Mouse (Mus musculus): ENCODE measurements around the gene Hist1h2af.

The Hist1h2af gene

GRCm38 (mm10) chr13:23576906-23577639 is 43.4 kb downstream of the Hist1h2af start:
- DNase-seq (ENCODE audit: low spot score in 2 of 2) = no peak

GRCm38 (mm10) chr13:23577835-23578234 is 44.1 kb downstream of the Hist1h2af start:
- no peak for DNase-seq (ENCODE audit: low spot score in 2 of 2)

- DNase-seq (ENCODE audit: low spot score in 2 of 2) = peak; percentile 96 to 99
These were observed 47.9 kb downstream of the Hist1h2af start, which contains the start of gene Hist1h4d for GRCm38 (mm10) chr13:23581408-23582218. Hist1h4d (plus strand) TSS chr13:23581598.

GRCm38 (mm10) chr13:23582219-23583056 is 48.7 kb downstream of the Hist1h2af start:
- no peak for DNase-seq (ENCODE audit: low spot score in 2 of 2)

- DNase-seq (ENCODE audit: low spot score in 2 of 2) = no peak
These were observed 49.8 kb downstream of the Hist1h2af start for GRCm38 (mm10) chr13:23583387-23584068.
